Mouse (Mus musculus) liver, embryonic 12.5 days (tissue): ENCODE data around the gene Sec16b. TPM values are rescaled to one million over a fixed set of nuclear protein-coding genes. Genes with fewer than 3 reads are reported as not detected.

Source experiments
- ATAC-seq: fragments of 200-750 bp; cut with Nextera tagmentation; 2 replicates; pipeline ENCODE4 v1.8.0; 2017; ENCODE audit warnings: moderate number of reproducible peaks, mild to moderate bottlenecking, moderate library complexity
- H3K27ac ChIP-seq: fragments of 300-500 bp; sonication (generic); 2 replicates; pipeline ENCODE4 v1.5.1; 2016; ENCODE audit warnings: mild to moderate bottlenecking
- H3K27me3 ChIP-seq: fragments of 300-500 bp; sonication (generic); replicated peaks from 2 replicates; pipeline ENCODE4 v1.6.1; 2016; ENCODE audit warnings: mild to moderate bottlenecking, moderate library complexity
- H3K36me3 ChIP-seq: fragments of 300-500 bp; sonication (generic); 2 replicates; pipeline ENCODE4 v1.6.1; 2016; ENCODE audit warnings: mild to moderate bottlenecking, moderate library complexity
- H3K4me1 ChIP-seq: fragments of 300-500 bp; sonication (generic); 2 replicates; pipeline ENCODE4 v1.6.1; 2016
- H3K4me2 ChIP-seq: fragments of 300-500 bp; sonication (generic); 2 replicates; pipeline ENCODE4 v1.6.1; 2016; ENCODE audit warnings: mild to moderate bottlenecking, moderate library complexity
- H3K4me3 ChIP-seq: fragments of 300-500 bp; sonication (generic); 2 replicates; pipeline ENCODE4 v1.5.1; 2016; ENCODE audit warnings: mild to moderate bottlenecking, moderate library complexity
- H3K9ac ChIP-seq: fragments of 300-500 bp; sonication (generic); 2 replicates; pipeline ENCODE4 v1.6.1; 2016; ENCODE audit warnings: mild to moderate bottlenecking, moderate library complexity
- H3K9me3 ChIP-seq: fragments of 300-500 bp; sonication (generic); replicated peaks from 2 replicates; pipeline ENCODE4 v1.6.1; 2016; ENCODE audit warnings: mild to moderate bottlenecking, moderate library complexity
- WGBS: fragments of 180-500 bp; shearing (Covaris S2); methylation state at CpG from one replicate; pipeline ENCODE4 v1.1.7; 2016; ENCODE audit not compliant: insufficient replicate concordance; 5-methylcytosine and 5-hydroxymethylcytosine counted together
- polyA plus RNA-seq: library from polyadenylated mRNA; unstranded; fragments of >200 nt; fragmentation: Nextera tagmentation; extraction: Ambion mirVana; gene quantifications from 2 replicates; pipeline ENCODE4 v1.2.1, GENCODE M21; 2016

Gene Sec16b
- polyA plus RNA-seq, 1 experiment from 2014 or later: 3.9 TPM

GRCm38 (mm10) chr1:157569263-157570090, 62.9 kb downstream of the Sec16b start:
- Histone ChIP-seq H3K27me3 (no peaks in the 10 kb centered on the region), H3K9ac (no peak overlapping the region), H3K4me3 (no peak overlapping the region), H3K36me3 (0 out of 2 replicates have a peak, but pooled peaks cover 4% of the 10 kb centered on the region), H3K4me2 (no peak overlapping the region), H3K27ac (no peak overlapping the region), H3K9me3 (no peaks in the 10 kb centered on the region), H3K4me1 (no peaks in the 10 kb centered on the region)
- no peak for ATAC-seq
- 71% methylated on average over 5 of the region's 5 CpGs for WGBS

- Histone ChIP-seq H3K36me3 (no peaks in the 10 kb centered on the region), H3K4me1 (no peaks in the 10 kb centered on the region), H3K27ac (no peak overlapping the region), H3K4me2 (no peak overlapping the region), H3K9me3 (no peaks in the 10 kb centered on the region), H3K9ac (no peak overlapping the region), H3K4me3 (no peak overlapping the region), H3K27me3 (no peaks in the 10 kb centered on the region)
- no peak for ATAC-seq
- WGBS: 61% methylated on average over 3 of the region's 3 CpGs
Measured at GRCm38 (mm10) chr1:157575316-157575715, 68.8 kb downstream of the Sec16b start.

- no peaks in the 10 kb centered on the region for H3K9me3 ChIP-seq
- H3K4me3 ChIP-seq: no peak overlapping the region
- no peaks in the 10 kb centered on the region for H3K4me1 ChIP-seq
- no peaks in the 10 kb centered on the region for H3K36me3 ChIP-seq
- no peak overlapping the region for H3K9ac ChIP-seq
- H3K27me3 ChIP-seq: no peaks in the 10 kb centered on the region
- WGBS: 81% methylated on average over 8 of the region's 8 CpGs
- H3K4me2 ChIP-seq: no peak overlapping the region
- no peak for ATAC-seq
- no peak overlapping the region for H3K27ac ChIP-seq
Measured at GRCm38 (mm10) chr1:157578336-157578735, 71.8 kb downstream of the Sec16b start.

GRCm38 (mm10) chr1:157586556-157586955, 80.0 kb downstream of the Sec16b start:
- Histone ChIP-seq H3K27me3 (no peaks in the 10 kb centered on the region), H3K36me3 (no peaks in the 10 kb centered on the region), H3K9me3 (no peaks in the 10 kb centered on the region), H3K9ac (no peak overlapping the region), H3K4me2 (no peak overlapping the region), H3K27ac (no peak overlapping the region), H3K4me3 (no peak overlapping the region), H3K4me1 (no peaks in the 10 kb centered on the region)
- no peak for ATAC-seq
- WGBS: 56% methylated on average over 5 of the region's 5 CpGs

GRCm38 (mm10) chr1:157592039-157592438, 85.5 kb downstream of the Sec16b start:
- no peak overlapping the region for H3K4me3 ChIP-seq
- no peak overlapping the region for H3K9ac ChIP-seq
- WGBS: 48% methylated on average over 2 of the region's 2 CpGs
- no peak overlapping the region for H3K4me2 ChIP-seq
- H3K9me3 ChIP-seq: no peaks in the 10 kb centered on the region
- no peak overlapping the region for H3K27ac ChIP-seq
- ATAC-seq: no peak
- H3K27me3 ChIP-seq: no peaks in the 10 kb centered on the region
- H3K4me1 ChIP-seq: no peaks in the 10 kb centered on the region
- no peaks in the 10 kb centered on the region for H3K36me3 ChIP-seq

- Histone ChIP-seq H3K9me3 (no peaks in the 10 kb centered on the region), H3K27ac (no peak overlapping the region), H3K4me1 (no peaks in the 10 kb centered on the region), H3K36me3 (no peaks in the 10 kb centered on the region), H3K4me3 (no peak overlapping the region), H3K4me2 (no peak overlapping the region), H3K9ac (no peak overlapping the region), H3K27me3 (no peaks in the 10 kb centered on the region)
- WGBS: 69% methylated on average over 5 of the region's 5 CpGs
- ATAC-seq: peak; percentile 62; the same call in 1 of the 2 replicates
Measured at GRCm38 (mm10) chr1:157594561-157594960, 88.0 kb downstream of the Sec16b start.

- 70% methylated on average over 9 of the region's 9 CpGs for WGBS
- no peaks in the 10 kb centered on the region for H3K9me3 ChIP-seq
Measured at GRCm38 (mm10) chr1:157595165-157595564, 88.6 kb downstream of the Sec16b start.

GRCm38 (mm10) chr1:157604513-157604912, 98.0 kb downstream of the Sec16b start:
- H3K36me3 ChIP-seq: no peaks in the 10 kb centered on the region
- no peaks in the 10 kb centered on the region for H3K27me3 ChIP-seq
- H3K4me2 ChIP-seq: no peak overlapping the region
- H3K27ac ChIP-seq: no peak overlapping the region
- H3K9me3 ChIP-seq: no peaks in the 10 kb centered on the region
- H3K9ac ChIP-seq: no peak overlapping the region
- H3K4me3 ChIP-seq: no peak overlapping the region
- no peak for ATAC-seq
- no peaks in the 10 kb centered on the region for H3K4me1 ChIP-seq
- 49% methylated on average over 5 of the region's 5 CpGs for WGBS

More at GRCm38 (mm10) chr1:157595165-157595564, 88.6 kb downstream of the Sec16b start:
- no peak overlapping the region for H3K9ac ChIP-seq
- H3K4me2 ChIP-seq: no peak overlapping the region
- H3K4me1 ChIP-seq: no peaks in the 10 kb centered on the region
- no peaks in the 10 kb centered on the region for H3K36me3 ChIP-seq
- H3K27ac ChIP-seq: no peak overlapping the region
- no peak for ATAC-seq
- no peak overlapping the region for H3K4me3 ChIP-seq
- no peaks in the 10 kb centered on the region for H3K27me3 ChIP-seq

Other genes starting within 250 kb of the Sec16b start
- gene Rasal2, start 94.1 kb upstream of the Sec16b start, polyA plus RNA-seq: 3.4 and 3.8 TPM in 2 replicates
- 6.8 and 7.0 TPM in 2 replicates for gene Cryzl2, start 48.2 kb upstream of the Sec16b start, polyA plus RNA-seq